Mouse (Mus musculus): ENCODE measurements around the gene Bex4. TPM values are rescaled to one million over a fixed set of nuclear protein-coding genes. Genes with fewer than 3 reads are reported as not detected.
"Not testable (repeated sequence)": the region's sequence is repeated elsewhere in the genome, so short reads cannot be mapped to it uniquely, and the experiment has no call there.

Bex4 gene
- 10 to 100 TPM; 18.9 to 21.4 TPM for total RNA-seq (2021)
- long read RNA-seq, transcript Bex4-201 (3 exons, 837 nt): major isoform, 6 of 8 reads
- long read RNA-seq, partial matches to known transcripts: 1 of 8 reads
- long read RNA-seq, other reads (novel, unspliced or antisense): 1 of 8 reads

GRCm38 (mm10) chrX:136138827-136139639 is at the start of gene Bex4:
Gene Bex4, plus strand, starts transcription at chrX:136138996.
- DNase-seq (ENCODE audit: low spot score in 2 of 2): not testable (repeated sequence)

- no peak for DNase-seq (ENCODE audit: low spot score in 2 of 2)
Observed at GRCm38 (mm10) chrX:136092497-136093279, 46.1 kb upstream of the Bex4 start.

GRCm38 (mm10) chrX:136094421-136094820 is 44.4 kb upstream of the Bex4 start:
- DNase-seq (ENCODE audit: low spot score in 2 of 2): peak; percentile 39 to 63

GRCm38 (mm10) chrX:136104046-136104723 is 34.6 kb upstream of the Bex4 start:
- peak; percentile 17 to 57 for DNase-seq (ENCODE audit: low spot score in 2 of 2)

GRCm38 (mm10) chrX:136104724-136105088 is 34.1 kb upstream of the Bex4 start:
- DNase-seq (ENCODE audit: low spot score in 2 of 2): peak in 1 of 2 experiments; percentile 58

GRCm38 (mm10) chrX:136107942-136108341 is 30.9 kb upstream of the Bex4 start:
- peak; percentile 52 to 83 for DNase-seq (ENCODE audit: low spot score in 2 of 2)

GRCm38 (mm10) chrX:136115015-136115414 is 23.8 kb upstream of the Bex4 start:
- DNase-seq (ENCODE audit: low spot score in 2 of 2): no peak

- DNase-seq (ENCODE audit: low spot score in 2 of 2): peak; percentile 44 to 80
Observed at GRCm38 (mm10) chrX:136115419-136115961, 23.3 kb upstream of the Bex4 start.

GRCm38 (mm10) chrX:136127038-136127743 is 11.6 kb upstream of the Bex4 start:
- no peak for DNase-seq (ENCODE audit: low spot score in 2 of 2)

- peak; percentile 24 to 79 for DNase-seq (ENCODE audit: low spot score in 2 of 2)
Observed at GRCm38 (mm10) chrX:136127744-136128064, 11.1 kb upstream of the Bex4 start.

- no peak for DNase-seq (ENCODE audit: low spot score in 2 of 2)
Observed at GRCm38 (mm10) chrX:136135559-136135958, 3.2 kb upstream of the Bex4 start.

GRCm38 (mm10) chrX:136139640-136140004 is 826 bp downstream of the Bex4 start:
- DNase-seq (ENCODE audit: low spot score in 2 of 2): not testable (repeated sequence)

GRCm38 (mm10) chrX:136141385-136141784 is 2.6 kb downstream of the Bex4 start:
- no peak for DNase-seq (ENCODE audit: low spot score in 2 of 2)

GRCm38 (mm10) chrX:136143711-136144110 is 4.9 kb downstream of the Bex4 start:
- DNase-seq (ENCODE audit: low spot score in 2 of 2): no peak

- no peak for DNase-seq (ENCODE audit: low spot score in 2 of 2)
Observed at GRCm38 (mm10) chrX:136144195-136144594, 5.4 kb downstream of the Bex4 start.

- DNase-seq (ENCODE audit: low spot score in 2 of 2): no peak
Observed at GRCm38 (mm10) chrX:136170625-136171024, 31.8 kb downstream of the Bex4 start.

- peak; percentile 9 to 48 for DNase-seq (ENCODE audit: low spot score in 2 of 2)
Observed at GRCm38 (mm10) chrX:136171189-136172117, 32.7 kb downstream of the Bex4 start.

GRCm38 (mm10) chrX:136172118-136172551 is 33.3 kb downstream of the Bex4 start, which contains the start of gene Tceal8:
Gene Tceal8, minus strand, starts transcription at chrX:136172342.
- peak; percentile 68 to 84 for DNase-seq (ENCODE audit: low spot score in 2 of 2)

GRCm38 (mm10) chrX:136172786-136173185 is 34.0 kb downstream of the Bex4 start:
- DNase-seq (ENCODE audit: low spot score in 2 of 2): no peak
